Mouse (Mus musculus): ENCODE measurements at regions not wholly inside any gene's neighbourhood (a gene's known extent, or its start where the extent isn't known, plus 50 kb on each side); places are given as distances from the start of the nearest gene placed in this dataset.

DNA sequence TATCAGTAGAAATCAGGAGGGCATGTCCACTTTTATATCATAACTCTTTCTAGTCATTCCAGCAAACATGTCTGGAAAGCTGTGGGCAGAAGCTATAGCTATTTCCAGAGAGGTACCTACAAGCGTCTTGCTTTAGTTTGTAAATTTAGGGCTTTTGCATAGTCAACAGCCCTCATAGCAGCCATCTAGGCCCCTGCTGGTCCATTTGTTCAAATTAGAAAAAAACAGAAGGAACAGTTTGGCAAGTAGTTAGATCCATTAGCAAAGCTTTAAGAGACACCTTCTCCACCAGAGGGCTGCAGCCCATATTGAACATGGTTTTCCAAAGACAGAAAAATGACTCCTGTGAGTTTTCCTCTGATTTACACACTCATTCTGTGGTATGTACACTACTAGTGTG is 63.4 kb upstream of the Vstm5 start:
- TF ChIP-seq ZC3H11A (IDR thresholded peaks at IDR 0.05; ENCODE audit: borderline replicate concordance, low read depth, low read length) = no peak
- TF ChIP-seq MAFK (IDR thresholded peaks at IDR 0.05; ENCODE audit: insufficient read depth, low read depth, low read length) = no peak
- TF ChIP-seq ZNF384 (IDR thresholded peaks at IDR 0.05; ENCODE audit: low read depth, low read length) = peak; percentile 69
- no peak for TF ChIP-seq CHD2 (IDR thresholded peaks at IDR 0.05; ENCODE audit: low read depth, low read length)
- no peak for TF ChIP-seq HCFC1 (IDR thresholded peaks at IDR 0.05; ENCODE audit: borderline replicate concordance, insufficient read depth, low read length)

All from ES-E14 (cell line).